Mouse (Mus musculus): ENCODE data around the gene Ctnna3. TPM values are rescaled to one million over a fixed set of nuclear protein-coding genes. Genes with fewer than 3 reads are reported as not detected.

The Ctnna3 gene
- polyA plus RNA-seq, 1 experiment from 2014 or later, result 1.2 TPM

DNA sequence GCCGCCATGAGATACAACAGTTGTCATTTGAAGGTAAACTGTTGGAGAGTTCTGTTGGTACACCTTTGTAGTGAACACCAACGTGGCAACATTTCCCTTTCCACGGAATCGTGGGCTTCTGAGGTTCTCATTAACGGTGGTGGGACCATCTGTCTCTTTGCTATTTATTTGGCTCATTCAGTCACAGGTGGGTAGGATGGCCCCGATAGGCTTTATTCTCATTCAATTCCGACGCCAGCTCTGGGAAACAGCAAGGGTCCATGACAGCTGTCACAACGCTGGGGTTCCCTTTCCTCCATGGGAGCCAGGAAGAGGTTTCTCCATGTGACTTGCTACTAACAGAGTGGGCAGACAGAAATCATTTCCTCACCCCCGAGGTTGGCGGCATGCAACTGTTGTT, 612.0 kb downstream of the Ctnna3 start:
- no peak overlapping the region for H3K4me2 ChIP-seq (ENCODE audit: low read depth, low read length)
- H3K4me3 ChIP-seq (replicated peaks; ENCODE audit: low read length), result no peak overlapping the region
- WGBS, result 81% methylated on average over 11 of the region's 11 CpGs
- no peak overlapping the region for H3K9ac ChIP-seq (ENCODE audit: low read length)
- H3K4me1 ChIP-seq (ENCODE audit: control insufficient read depth, insufficient read depth, low read length), result no peaks in the 10 kb centered on the region
- no peaks in the 10 kb centered on the region for H3K27me3 ChIP-seq (ENCODE audit: control insufficient read depth, insufficient read depth, low read length)
- no peaks in the 10 kb centered on the region for H3K9me3 ChIP-seq (replicated peaks; ENCODE audit: control insufficient read depth, low read length)
- H3K27ac ChIP-seq (ENCODE audit: low read length), result no peak overlapping the region
- H3K36me3 ChIP-seq (ENCODE audit: control insufficient read depth, insufficient read depth, low read length), result no peaks in the 10 kb centered on the region
- ATAC-seq (ENCODE audit: insufficient read depth, low FRiP score), result no peak

DNA sequence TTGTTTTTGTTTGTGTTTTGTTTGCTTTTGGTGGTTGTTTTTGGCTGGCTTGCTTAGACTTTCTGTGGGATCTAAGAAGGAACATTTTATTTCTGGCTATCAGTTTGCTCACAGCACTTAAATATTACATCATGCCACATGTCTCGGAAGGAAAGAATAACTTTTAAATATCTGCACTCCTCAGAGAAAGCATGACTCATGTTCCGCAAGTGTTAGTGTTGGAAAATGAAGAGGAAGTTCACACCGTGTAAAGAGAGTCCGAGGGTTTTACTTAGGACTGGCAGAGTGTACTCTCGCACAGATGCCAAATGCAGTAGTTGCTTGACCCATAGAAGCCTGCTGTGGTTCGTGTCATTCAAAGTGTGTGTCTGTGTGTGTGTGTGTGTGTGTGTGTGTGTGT, 619.3 kb downstream of the Ctnna3 start:
- ATAC-seq (ENCODE audit: insufficient read depth, low FRiP score), result no peak
- no peak overlapping the region for H3K27ac ChIP-seq (ENCODE audit: low read length)
- 75% methylated on average over 6 of the region's 6 CpGs for WGBS

DNA sequence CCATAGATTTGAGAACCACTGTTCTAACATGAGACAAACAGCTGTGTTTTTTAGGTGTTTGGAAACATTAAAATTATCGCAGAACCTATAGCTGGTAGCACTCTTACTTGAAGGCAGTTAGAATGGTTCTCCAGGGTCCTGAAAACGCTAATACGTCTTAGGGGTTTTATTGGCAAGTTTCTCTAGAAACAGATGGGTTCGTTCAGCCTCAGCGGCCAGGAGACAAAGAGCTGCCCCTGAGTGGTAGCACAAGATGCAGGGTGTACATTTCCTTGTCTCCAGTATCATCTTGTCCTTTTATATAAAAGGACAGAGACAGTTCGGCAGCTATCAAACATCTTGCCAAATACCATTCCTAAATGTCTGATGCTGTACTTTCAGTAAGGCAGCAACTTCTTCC, 620.0 kb downstream of the Ctnna3 start:
- no peaks in the 10 kb centered on the region for H3K36me3 ChIP-seq (ENCODE audit: control insufficient read depth, insufficient read depth, low read length)
- no peak overlapping the region for H3K27ac ChIP-seq (ENCODE audit: low read length)
- no peak for ATAC-seq (ENCODE audit: insufficient read depth, low FRiP score)
- no peaks in the 10 kb centered on the region for H3K9me3 ChIP-seq (replicated peaks; ENCODE audit: control insufficient read depth, low read length)
- H3K4me2 ChIP-seq (ENCODE audit: low read depth, low read length), result no peak overlapping the region
- H3K4me3 ChIP-seq (replicated peaks; ENCODE audit: low read length), result no peak overlapping the region
- no peaks in the 10 kb centered on the region for H3K4me1 ChIP-seq (ENCODE audit: control insufficient read depth, insufficient read depth, low read length)
- no peak overlapping the region for H3K9ac ChIP-seq (ENCODE audit: low read length)
- H3K27me3 ChIP-seq (ENCODE audit: control insufficient read depth, insufficient read depth, low read length), result no peaks in the 10 kb centered on the region
- 85% methylated on average over 6 of the region's 6 CpGs for WGBS

More for the DNA sequence above, 619.3 kb downstream of the Ctnna3 start:
- Histone ChIP-seq H3K27me3 (ENCODE audit: control insufficient read depth, insufficient read depth, low read length) (no peaks in the 10 kb centered on the region), H3K4me1 (ENCODE audit: control insufficient read depth, insufficient read depth, low read length) (no peaks in the 10 kb centered on the region), H3K9ac (ENCODE audit: low read length) (no peak overlapping the region), H3K4me3 (replicated peaks; ENCODE audit: low read length) (no peak overlapping the region), H3K36me3 (ENCODE audit: control insufficient read depth, insufficient read depth, low read length) (no peaks in the 10 kb centered on the region), H3K4me2 (ENCODE audit: low read depth, low read length) (no peak overlapping the region), H3K9me3 (replicated peaks; ENCODE audit: control insufficient read depth, low read length) (no peaks in the 10 kb centered on the region)

DNA sequence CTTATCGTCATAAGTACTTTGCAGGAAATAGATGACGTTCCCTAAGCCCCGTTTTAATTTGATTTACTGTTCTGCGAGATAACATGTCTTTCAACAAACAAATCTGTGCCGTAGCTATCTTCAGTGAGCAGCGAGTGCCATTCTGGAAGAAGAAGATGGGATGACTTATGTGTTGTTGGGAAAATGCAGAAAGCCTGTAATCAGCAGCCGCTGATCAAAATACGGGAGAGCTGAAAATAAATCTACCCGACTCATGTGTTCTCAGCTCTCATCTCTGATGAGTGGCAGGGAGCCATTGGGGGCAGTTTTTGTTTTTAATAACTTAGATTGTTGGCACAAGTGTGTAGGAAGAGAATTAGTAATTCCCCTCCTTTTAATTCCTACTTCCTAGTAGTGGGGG, 633.8 kb downstream of the Ctnna3 start:
- no peak overlapping the region for H3K4me3 ChIP-seq (replicated peaks; ENCODE audit: low read length)
- ATAC-seq (ENCODE audit: insufficient read depth, low FRiP score), result no peak
- WGBS, result 63% methylated on average over 9 of the region's 9 CpGs
- H3K27me3 ChIP-seq (ENCODE audit: control insufficient read depth, insufficient read depth, low read length), result no peaks in the 10 kb centered on the region
- H3K27ac ChIP-seq (ENCODE audit: low read length), result no peak overlapping the region
- no peaks in the 10 kb centered on the region for H3K9me3 ChIP-seq (replicated peaks; ENCODE audit: control insufficient read depth, low read length)
- no peak overlapping the region for H3K9ac ChIP-seq (ENCODE audit: low read length)
- no peaks in the 10 kb centered on the region for H3K36me3 ChIP-seq (ENCODE audit: control insufficient read depth, insufficient read depth, low read length)
- no peaks in the 10 kb centered on the region for H3K4me1 ChIP-seq (ENCODE audit: control insufficient read depth, insufficient read depth, low read length)
- H3K4me2 ChIP-seq (ENCODE audit: low read depth, low read length), result no peak overlapping the region

DNA sequence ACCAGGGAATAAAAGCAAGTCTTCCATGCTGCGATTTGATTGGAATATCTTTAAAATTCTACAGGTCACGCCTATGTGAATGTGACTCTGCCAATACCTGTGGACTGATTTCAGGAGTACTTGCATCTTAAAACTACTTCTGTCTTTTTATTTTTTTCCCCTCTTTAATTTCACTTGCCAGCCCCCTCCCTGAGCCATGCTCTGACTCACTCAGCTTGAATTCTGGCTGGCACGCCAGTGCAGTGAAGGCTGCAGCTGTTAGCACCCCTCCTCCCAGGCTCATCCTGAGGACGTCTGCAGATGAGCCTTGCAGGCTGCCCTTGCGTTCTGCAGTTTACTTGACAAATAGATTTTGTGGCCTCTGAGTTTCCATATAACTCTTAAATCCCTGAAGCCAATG, 646.0 kb downstream of the Ctnna3 start:
- WGBS, result 33% methylated on average over 5 of the region's 5 CpGs
- ATAC-seq (ENCODE audit: insufficient read depth, low FRiP score), result no peak
- no peak overlapping the region for H3K4me2 ChIP-seq (ENCODE audit: low read depth, low read length)

DNA sequence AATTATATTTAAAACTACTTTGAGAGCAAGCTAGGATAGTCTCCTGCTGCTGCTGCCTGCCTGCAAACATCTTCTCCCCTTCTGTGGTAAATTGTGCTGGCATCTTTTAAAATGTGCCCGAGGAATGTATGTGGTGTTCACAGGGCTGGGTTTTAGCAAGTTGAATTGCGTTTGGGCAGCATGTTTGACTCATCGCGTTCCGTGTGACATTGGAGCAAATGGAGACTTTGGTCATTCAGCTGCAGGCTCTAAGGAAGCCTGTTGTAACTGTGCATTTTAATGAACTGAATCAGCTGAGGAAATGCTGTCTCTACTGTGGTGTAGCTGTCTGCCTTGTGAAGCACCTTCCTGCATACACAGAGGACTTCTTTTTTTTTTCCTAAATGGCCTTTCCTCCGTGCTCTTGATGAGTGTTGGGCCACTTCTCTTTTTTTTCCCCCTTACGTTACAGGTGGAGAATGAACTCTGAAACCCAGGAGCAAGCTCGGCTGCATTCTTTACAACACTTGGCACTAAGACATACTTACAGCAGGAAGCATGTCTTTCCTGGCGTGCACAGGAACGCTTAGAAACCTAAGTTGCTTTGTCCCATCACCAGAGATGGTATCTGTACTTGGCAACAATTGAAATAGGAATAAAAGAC, 646.6 kb downstream of the Ctnna3 start:
- Histone ChIP-seq H3K9ac (ENCODE audit: low read length) (no peak overlapping the region), H3K4me3 (replicated peaks; ENCODE audit: low read length) (no peak overlapping the region), H3K27me3 (ENCODE audit: control insufficient read depth, insufficient read depth, low read length) (no peaks in the 10 kb centered on the region), H3K27ac (ENCODE audit: low read length) (no peak overlapping the region), H3K9me3 (replicated peaks; ENCODE audit: control insufficient read depth, low read length) (no peaks in the 10 kb centered on the region), H3K4me1 (ENCODE audit: control insufficient read depth, insufficient read depth, low read length) (no peaks in the 10 kb centered on the region), H3K4me2 (ENCODE audit: low read depth, low read length) (no peak overlapping the region), H3K36me3 (ENCODE audit: control insufficient read depth, insufficient read depth, low read length) (no peaks in the 10 kb centered on the region)
- WGBS, result 51% methylated on average over 10 of the region's 10 CpGs
- ATAC-seq (ENCODE audit: insufficient read depth, low FRiP score), result no peak

More for the DNA sequence above, 646.0 kb downstream of the Ctnna3 start:
- Histone ChIP-seq H3K4me1 (ENCODE audit: control insufficient read depth, insufficient read depth, low read length) (no peaks in the 10 kb centered on the region), H3K9me3 (replicated peaks; ENCODE audit: control insufficient read depth, low read length) (no peaks in the 10 kb centered on the region), H3K4me3 (replicated peaks; ENCODE audit: low read length) (no peak overlapping the region), H3K27ac (ENCODE audit: low read length) (no peak overlapping the region), H3K36me3 (ENCODE audit: control insufficient read depth, insufficient read depth, low read length) (no peaks in the 10 kb centered on the region), H3K27me3 (ENCODE audit: control insufficient read depth, insufficient read depth, low read length) (no peaks in the 10 kb centered on the region), H3K9ac (ENCODE audit: low read length) (no peak overlapping the region)

DNA sequence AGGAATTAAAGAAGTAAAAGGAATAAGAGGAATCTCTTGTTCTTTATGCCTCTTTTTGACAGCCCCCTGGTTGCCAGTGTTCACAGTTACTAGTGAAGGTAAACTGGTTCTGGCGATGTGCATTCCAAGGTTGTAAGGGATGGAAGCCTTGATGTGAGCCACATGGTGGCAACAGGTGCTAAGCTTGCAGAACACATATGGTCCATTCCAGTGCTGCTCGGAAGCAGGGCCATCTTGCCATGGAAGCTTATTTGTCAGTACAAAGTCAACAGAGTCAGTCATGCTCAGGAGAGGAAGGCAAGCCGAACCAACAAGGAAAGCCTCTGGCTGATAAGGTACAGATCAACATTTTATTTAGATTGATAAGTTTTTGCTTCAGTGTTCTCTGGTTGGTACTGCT, 652.4 kb downstream of the Ctnna3 start:
- H3K27me3 ChIP-seq (ENCODE audit: control insufficient read depth, insufficient read depth, low read length), result no peaks in the 10 kb centered on the region; the same call in 1 of the 2 replicates
- no peak overlapping the region for H3K9ac ChIP-seq (ENCODE audit: low read length)
- H3K4me2 ChIP-seq (ENCODE audit: low read depth, low read length), result no peak overlapping the region
- H3K27ac ChIP-seq (ENCODE audit: low read length), result no peak overlapping the region
- no peaks in the 10 kb centered on the region for H3K4me1 ChIP-seq (ENCODE audit: control insufficient read depth, insufficient read depth, low read length)
- 46% methylated on average over 3 of the region's 3 CpGs for WGBS
- H3K4me3 ChIP-seq (replicated peaks; ENCODE audit: low read length), result no peak overlapping the region
- ATAC-seq (ENCODE audit: insufficient read depth, low FRiP score), result no peak
- H3K36me3 ChIP-seq (ENCODE audit: control insufficient read depth, insufficient read depth, low read length), result no peaks in the 10 kb centered on the region
- no peaks in the 10 kb centered on the region for H3K9me3 ChIP-seq (replicated peaks; ENCODE audit: control insufficient read depth, low read length)

DNA sequence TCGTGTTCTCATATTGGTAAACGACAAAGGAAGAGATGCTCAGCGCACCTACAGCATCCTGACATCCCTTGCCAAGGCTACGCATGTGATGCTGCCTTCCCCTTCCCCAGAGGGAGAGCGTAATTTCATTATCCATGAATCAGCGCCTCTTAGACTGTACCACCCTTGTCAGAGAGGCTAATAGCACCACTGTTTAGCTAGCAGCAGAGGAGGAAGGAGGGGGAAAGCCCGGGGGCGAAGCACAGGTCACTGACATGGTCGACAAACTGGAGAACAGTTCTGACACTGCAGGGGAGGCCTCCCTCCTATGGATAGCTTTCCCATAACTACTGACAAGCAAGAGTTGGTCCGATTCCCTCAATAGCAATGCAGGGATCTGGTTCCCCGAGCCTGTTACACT, 653.9 kb downstream of the Ctnna3 start:
- 52% methylated on average over 11 of the region's 11 CpGs for WGBS
- Histone ChIP-seq H3K4me1 (ENCODE audit: control insufficient read depth, insufficient read depth, low read length) (no peaks in the 10 kb centered on the region; the same call in 1 of the 2 replicates), H3K27ac (ENCODE audit: low read length) (no peak overlapping the region), H3K36me3 (ENCODE audit: control insufficient read depth, insufficient read depth, low read length) (no peaks in the 10 kb centered on the region), H3K27me3 (ENCODE audit: control insufficient read depth, insufficient read depth, low read length) (peaks cover 8% of the 10 kb centered on the region; the same call in 1 of the 2 replicates), H3K9ac (ENCODE audit: low read length) (no peak overlapping the region), H3K4me2 (ENCODE audit: low read depth, low read length) (no peak overlapping the region), H3K4me3 (replicated peaks; ENCODE audit: low read length) (no peak overlapping the region), H3K9me3 (replicated peaks; ENCODE audit: control insufficient read depth, low read length) (no peaks in the 10 kb centered on the region)
- ATAC-seq (ENCODE audit: insufficient read depth, low FRiP score), result no peak

DNA sequence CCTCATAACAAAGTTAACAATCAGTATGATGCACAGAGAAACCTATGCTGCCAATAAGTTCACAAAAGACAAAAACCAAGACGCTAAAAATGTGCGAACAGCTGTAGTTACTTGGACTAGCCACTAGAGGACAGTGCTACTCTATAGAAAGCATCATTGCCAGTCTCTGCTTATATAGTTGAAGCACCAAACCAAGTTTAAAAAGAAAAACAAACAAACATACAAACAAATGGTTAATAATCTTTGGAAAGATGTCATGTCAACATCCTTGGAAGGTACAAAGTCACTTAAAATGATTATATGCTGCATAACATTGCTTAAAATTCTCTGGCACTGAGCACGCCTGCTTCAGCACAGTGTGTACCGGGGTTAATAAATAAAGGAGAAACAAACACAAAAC, 654.6 kb downstream of the Ctnna3 start:
- H3K27me3 ChIP-seq (ENCODE audit: control insufficient read depth, insufficient read depth, low read length), result peaks cover 8% of the 10 kb centered on the region; the same call in 1 of the 2 replicates
- no peaks in the 10 kb centered on the region; the same call in 1 of the 2 replicates for H3K4me1 ChIP-seq (ENCODE audit: control insufficient read depth, insufficient read depth, low read length)
- H3K27ac ChIP-seq (ENCODE audit: low read length), result no peak overlapping the region
- ATAC-seq (ENCODE audit: insufficient read depth, low FRiP score), result no peak
- no peaks in the 10 kb centered on the region for H3K36me3 ChIP-seq (ENCODE audit: control insufficient read depth, insufficient read depth, low read length)
- no peaks in the 10 kb centered on the region for H3K9me3 ChIP-seq (replicated peaks; ENCODE audit: control insufficient read depth, low read length)
- H3K4me3 ChIP-seq (replicated peaks; ENCODE audit: low read length), result no peak overlapping the region
- WGBS, result 35% methylated on average over 4 of the region's 4 CpGs
- no peak overlapping the region for H3K4me2 ChIP-seq (ENCODE audit: low read depth, low read length)
- H3K9ac ChIP-seq (ENCODE audit: low read length), result no peak overlapping the region

Data from stomach, embryonic 16.5 days (tissue).